Mouse (Mus musculus): ENCODE data around the gene Mlxipl.
A peak's percentile ranks its signal among the peaks of the same experiment; 100 is the strongest.
"Not testable (repeated sequence)": the region's sequence is repeated elsewhere in the genome, so short reads cannot be mapped to it uniquely, and the experiment has no call there.

Mlxipl gene

GRCm38 (mm10) chr5:135089653-135090052 lies at the start of gene Mlxipl:
Gene Mlxipl (plus strand): TSS chr5:135089890.
- no peak for DNase-seq (ENCODE audit: low spot score in 2 of 2)

- DNase-seq (ENCODE audit: low spot score in 2 of 2), result no peak
These were observed 49.6 kb upstream of the Mlxipl start for GRCm38 (mm10) chr5:135040059-135040458.

GRCm38 (mm10) chr5:135040777-135041176 lies 48.9 kb upstream of the Mlxipl start:
- no peak for DNase-seq (ENCODE audit: low spot score in 2 of 2)

- no peak for DNase-seq (ENCODE audit: low spot score in 2 of 2)
These were observed 47.4 kb upstream of the Mlxipl start for GRCm38 (mm10) chr5:135042105-135042788.

GRCm38 (mm10) chr5:135044575-135044974 lies 45.1 kb upstream of the Mlxipl start:
- no peak for DNase-seq (ENCODE audit: low spot score in 2 of 2)

- no peak for DNase-seq (ENCODE audit: low spot score in 2 of 2)
These were observed 41.2 kb upstream of the Mlxipl start for GRCm38 (mm10) chr5:135048539-135048938.

GRCm38 (mm10) chr5:135049268-135049667 lies 40.4 kb upstream of the Mlxipl start:
- DNase-seq (ENCODE audit: low spot score in 2 of 2), result not testable (repeated sequence)

- DNase-seq (ENCODE audit: low spot score in 2 of 2), result no peak
These were observed 36.3 kb upstream of the Mlxipl start for GRCm38 (mm10) chr5:135053356-135053755.

GRCm38 (mm10) chr5:135063629-135064381 lies 25.9 kb upstream of the Mlxipl start, which contains the start of gene Dnajc30:
Gene Dnajc30 (plus strand): TSS chr5:135064202.
- DNase-seq (ENCODE audit: low spot score in 2 of 2), result peak; percentile 95 to 97

GRCm38 (mm10) chr5:135064382-135064766 lies 25.3 kb upstream of the Mlxipl start:
- no peak for DNase-seq (ENCODE audit: low spot score in 2 of 2)

GRCm38 (mm10) chr5:135064909-135065446 lies 24.7 kb upstream of the Mlxipl start, which contains the start of gene Bud23:
Gene Bud23 (minus strand): TSS chr5:135064959.
- DNase-seq (ENCODE audit: low spot score in 2 of 2), result not testable (repeated sequence)

- DNase-seq (ENCODE audit: low spot score in 2 of 2), result no peak
These were observed 23.7 kb upstream of the Mlxipl start for GRCm38 (mm10) chr5:135066008-135066407.

- no peak for DNase-seq (ENCODE audit: low spot score in 2 of 2)
These were observed 19.2 kb upstream of the Mlxipl start for GRCm38 (mm10) chr5:135070448-135070847.

- DNase-seq (ENCODE audit: low spot score in 2 of 2), result no peak
These were observed 17.6 kb upstream of the Mlxipl start for GRCm38 (mm10) chr5:135072061-135072460.

GRCm38 (mm10) chr5:135072720-135073119 lies 17.0 kb upstream of the Mlxipl start:
- DNase-seq (ENCODE audit: low spot score in 2 of 2), result no peak

- no peak for DNase-seq (ENCODE audit: low spot score in 2 of 2)
These were observed 16.1 kb upstream of the Mlxipl start for GRCm38 (mm10) chr5:135073349-135074150.

GRCm38 (mm10) chr5:135075655-135076054 lies 14.0 kb upstream of the Mlxipl start:
- DNase-seq (ENCODE audit: low spot score in 2 of 2), result no peak

- no peak for DNase-seq (ENCODE audit: low spot score in 2 of 2)
These were observed 13.3 kb upstream of the Mlxipl start for GRCm38 (mm10) chr5:135076368-135076767.

- no peak for DNase-seq (ENCODE audit: low spot score in 2 of 2)
These were observed 12.7 kb upstream of the Mlxipl start for GRCm38 (mm10) chr5:135076931-135077505.

- DNase-seq (ENCODE audit: low spot score in 2 of 2), result peak; percentile 66 to 93
These were observed 11.9 kb upstream of the Mlxipl start, which contains the start of gene Vps37d for GRCm38 (mm10) chr5:135077564-135078481. Gene Vps37d (minus strand): TSS chr5:135078266.

Data from thymus, postnatal 10 days (tissue).